Mouse (Mus musculus) MEL (cell line): Measurements from ENCODE around the gene Aff3.

Experiments
- CHD1 ChIP-seq: IDR thresholded peaks from 2 replicates; pipeline ENCODE4 v1.6.1; 2012; ENCODE audit warnings: low read depth, mild to moderate bottlenecking, inconsistent platforms, low read length, improper control_type of control experiment
- CTCF ChIP-seq, 3 experiments: IDR thresholded peaks in 2 of 3; conservative IDR thresholded peaks in 1 of 3; 2 replicates each; pipeline ENCODE4 v1.5.1; 2011 to 2012; ENCODE audit warnings: low read length in 3 of 3, low read depth in 2 of 3, mild to moderate bottlenecking in 2 of 3, improper control_type of control experiment in 1 of 3, inconsistent platforms in 1 of 3, mixed read lengths in 1 of 3, moderate library complexity in 1 of 3; ENCODE audit not compliant: control insufficient read depth in 1 of 3, insufficient read depth in 1 of 3, poor library complexity in 1 of 3, severe bottlenecking in 1 of 3
- ELF1 ChIP-seq: IDR thresholded peaks from 2 replicates; pipeline ENCODE4 v1.6.1; 2014; ENCODE audit warnings: low read depth, mild to moderate bottlenecking, inconsistent platforms, low read length, improper control_type of control experiment, moderate library complexity
- EP300 ChIP-seq, 2 experiments: IDR thresholded peaks; 2 replicates each; pipeline ENCODE4 v1.6.1; 2011; ENCODE audit warnings: improper control_type of control experiment in 2 of 2, low read length in 2 of 2, low read depth in 1 of 2, mild to moderate bottlenecking in 1 of 2
- GATA1 ChIP-seq: IDR thresholded peaks from 2 replicates; pipeline ENCODE4 v1.6.1; 2011; ENCODE audit warnings: low read depth, low read length, improper control_type of control experiment
- JUND ChIP-seq: IDR thresholded peaks from 2 replicates; pipeline ENCODE4 v1.6.1; 2011; ENCODE audit warnings: low read depth, mild to moderate bottlenecking, improper control_type of control experiment, low read length
- MAZ ChIP-seq: IDR thresholded peaks from 2 replicates; pipeline ENCODE4 v1.6.1; 2012; ENCODE audit warnings: low read depth, mild to moderate bottlenecking, inconsistent platforms, low read length, improper control_type of control experiment
- NELFE ChIP-seq: IDR thresholded peaks from 2 replicates; pipeline ENCODE4 v1.6.1; 2011; ENCODE audit warnings: low read depth, low read length, improper control_type of control experiment
- POLR2A ChIP-seq, 2 experiments: IDR thresholded peaks; 2 replicates each; pipeline ENCODE4 v1.6.1; 2011 to 2012; ENCODE audit warnings: low read length in 2 of 2, mild to moderate bottlenecking in 2 of 2, control low read depth in 1 of 2, improper control_type of control experiment in 1 of 2, low read depth in 1 of 2, moderate library complexity in 1 of 2; ENCODE audit not compliant: control insufficient read depth in 1 of 2, insufficient read depth in 1 of 2, poor library complexity in 1 of 2
- POLR2AphosphoS2 ChIP-seq: IDR thresholded peaks from 2 replicates; pipeline ENCODE4 v1.6.1; 2011; ENCODE audit warnings: low read length, improper control_type of control experiment
- POLR2AphosphoS5 ChIP-seq: IDR thresholded peaks from 2 replicates; pipeline ENCODE4 v1.6.1; 2012; ENCODE audit warnings: low read depth, borderline replicate concordance, mild to moderate bottlenecking, inconsistent platforms, low read length, moderate library complexity, mixed read lengths
- TBP ChIP-seq: IDR thresholded peaks from 2 replicates; pipeline ENCODE4 v1.8.0; 2011; ENCODE audit warnings: low read depth, low read length, improper control_type of control experiment
- USF2 ChIP-seq, 2 experiments: IDR thresholded peaks; 2 replicates each; pipeline ENCODE4 v1.6.1; 2011 to 2012; ENCODE audit warnings: improper control_type of control experiment in 2 of 2, low read length in 2 of 2, borderline replicate concordance in 1 of 2, inconsistent platforms in 1 of 2, low read depth in 1 of 2, mild to moderate bottlenecking in 1 of 2; ENCODE audit not compliant: insufficient read depth in 1 of 2
- ZC3H11A ChIP-seq: IDR thresholded peaks from 2 replicates; pipeline ENCODE4 v1.6.1; 2012; ENCODE audit warnings: low read depth, mild to moderate bottlenecking, inconsistent platforms, low read length, improper control_type of control experiment

- TF ChIP-seq JUND: no peak
- no peak for TF ChIP-seq POLR2AphosphoS5
- TF ChIP-seq NELFE: no peak
- no peak for TF ChIP-seq CTCF (IDR thresholded peaks at IDR 0.05 in 2 of 3, conservative IDR thresholded peaks at IDR 0.05 in 1 of 3; ENCODE audit: control insufficient read depth in 1 of 3, insufficient read depth in 1 of 3, low read depth in 2 of 3, low read length in 3 of 3, poor library complexity in 1 of 3, severe bottlenecking in 1 of 3)
- TF ChIP-seq CHD1: no peak
- no peak for TF ChIP-seq GATA1
- TF ChIP-seq POLR2AphosphoS2: no peak
- no peak for TF ChIP-seq POLR2A (IDR thresholded peaks at IDR 0.05; ENCODE audit: control insufficient read depth in 1 of 2, insufficient read depth in 1 of 2, low read depth in 1 of 2, low read length in 2 of 2, poor library complexity in 1 of 2)
- no peak for TF ChIP-seq USF2 (IDR thresholded peaks at IDR 0.05; ENCODE audit: borderline replicate concordance in 1 of 2, insufficient read depth in 1 of 2, low read depth in 1 of 2, low read length in 2 of 2)
- TF ChIP-seq ELF1: no peak
- TF ChIP-seq EP300 (IDR thresholded peaks at IDR 0.05; ENCODE audit: low read depth in 1 of 2, low read length in 2 of 2): no peak
- no peak for TF ChIP-seq MAZ
- TF ChIP-seq TBP: no peak
- TF ChIP-seq ZC3H11A: no peak
Observed at GRCm38 (mm10) chr1:38252031-38252765, 412.6 kb downstream of the Aff3 start.
